Mouse (Mus musculus) forebrain, embryonic 14.5 days (tissue): Measurements from ENCODE around the gene Szrd1. TPM values are rescaled to one million over a fixed set of nuclear protein-coding genes. Genes with fewer than 3 reads are reported as not detected.
"Not testable (repeated sequence)": the region's sequence is repeated elsewhere in the genome, so short reads cannot be mapped to it uniquely, and the experiment has no call there.

Experiments used
- ATAC-seq: fragments of 200-750 bp; cut with Nextera tagmentation; 2 replicates; pipeline ENCODE4 v1.8.0; 2017; ENCODE audit warnings: mild to moderate bottlenecking, moderate library complexity
- DNase-seq: peaks from one replicate; pipeline ENCODE4 v3.0.0-alpha.2; 2015; ENCODE audit warnings: low spot score
- H3K27ac ChIP-seq: fragments of 300-500 bp; sonication (generic); 2 replicates; pipeline ENCODE4 v1.5.1; 2014; ENCODE audit warnings: low read depth, mild to moderate bottlenecking, control low read depth, low read length, moderate library complexity
- H3K27me3 ChIP-seq: fragments of 300-500 bp; sonication (generic); replicated peaks from 2 replicates; pipeline ENCODE4 v1.6.1; 2014; ENCODE audit warnings: low read length, control low read depth, mixed read lengths; ENCODE audit not compliant: control insufficient read depth, insufficient read depth
- H3K36me3 ChIP-seq: fragments of 300-500 bp; sonication (generic); 2 replicates; pipeline ENCODE4 v1.6.1; 2014; ENCODE audit warnings: low read length, control low read depth; ENCODE audit not compliant: control insufficient read depth, insufficient read depth
- H3K4me1 ChIP-seq: fragments of 300-500 bp; sonication (generic); 2 replicates; pipeline ENCODE4 v1.6.1; 2014; ENCODE audit warnings: antibody characterized with exemption, low read length, control low read depth; ENCODE audit not compliant: control insufficient read depth, insufficient read depth
- H3K4me2 ChIP-seq: fragments of 300-500 bp; sonication (generic); 2 replicates; pipeline ENCODE4 v1.6.1; 2014; ENCODE audit warnings: mild to moderate bottlenecking, control low read depth, low read length
- H3K4me3 ChIP-seq: fragments of 300-500 bp; sonication (generic); 2 replicates; pipeline ENCODE4 v1.5.1; 2014; ENCODE audit warnings: low read depth, low read length, control low read depth
- H3K9ac ChIP-seq: fragments of 300-500 bp; sonication (generic); 2 replicates; pipeline ENCODE4 v1.6.1; 2014; ENCODE audit warnings: mild to moderate bottlenecking, low read length, control low read depth, moderate library complexity
- H3K9me3 ChIP-seq: fragments of 300-500 bp; sonication (generic); replicated peaks from 2 replicates; pipeline ENCODE4 v1.6.1; 2016; ENCODE audit warnings: low read length, control low read depth, mixed read lengths; ENCODE audit not compliant: control insufficient read depth
- WGBS: fragments of 180-500 bp; shearing (Covaris S2); extraction: QIAGEN DNeasy Blood & Tissue Kit; methylation state at CpG from one replicate; pipeline ENCODE4 v1.1.7; 2014; 5-methylcytosine and 5-hydroxymethylcytosine counted together
- polyA plus RNA-seq: library from polyadenylated mRNA; unstranded; fragments of >200 nt; fragmentation: Nextera tagmentation; extraction: Ambion mirVana; gene quantifications from 2 replicates; pipeline ENCODE4 v1.2.1, GENCODE M21; 2014

The Szrd1 gene
- polyA plus RNA-seq, 1 experiment from 2014 or later, result 38.9 TPM

GRCm38 (mm10) chr4:141158609-141159008, 19.0 kb upstream of the Szrd1 start:
- peak overlapping the region; percentile 17; the same call in 1 of the 2 replicates for H3K9ac ChIP-seq
- 89% methylated on average over 2 of the region's 2 CpGs for WGBS
- no peak overlapping the region for H3K4me3 ChIP-seq
- no peaks in the 10 kb centered on the region for H3K36me3 ChIP-seq
- no peak for ATAC-seq
- H3K4me1 ChIP-seq, result no peaks in the 10 kb centered on the region
- H3K27me3 ChIP-seq, result no peaks in the 10 kb centered on the region
- H3K27ac ChIP-seq, result no peak overlapping the region
- DNase-seq, result no peak
- no peak overlapping the region for H3K4me2 ChIP-seq
- H3K9me3 ChIP-seq, result no peaks in the 10 kb centered on the region

GRCm38 (mm10) chr4:141157485-141157884, 17.9 kb upstream of the Szrd1 start:
- no peaks in the 10 kb centered on the region for H3K4me1 ChIP-seq
- no peak for DNase-seq
- no peak overlapping the region for H3K9ac ChIP-seq
- H3K4me2 ChIP-seq, result no peak overlapping the region
- no peaks in the 10 kb centered on the region for H3K27me3 ChIP-seq
- H3K36me3 ChIP-seq, result no peaks in the 10 kb centered on the region
- H3K4me3 ChIP-seq, result no peak overlapping the region
- no peak overlapping the region for H3K27ac ChIP-seq
- H3K9me3 ChIP-seq, result no peaks in the 10 kb centered on the region
- no peak for ATAC-seq
- 86% methylated on average over 4 of the region's 4 CpGs for WGBS

- H3K36me3 ChIP-seq, result no peaks in the 10 kb centered on the region
- DNase-seq (no peak), ATAC-seq (no peak)
- WGBS, result 14% methylated on average over 7 of the region's 7 CpGs
- peak overlapping the region; percentile 98 for H3K4me3 ChIP-seq
- no peaks in the 10 kb centered on the region for H3K9me3 ChIP-seq
- no peak overlapping the region for H3K27ac ChIP-seq
- H3K9ac ChIP-seq, result peak overlapping the region; percentile 98
- peak overlapping the region; percentile 90 for H3K4me2 ChIP-seq
- H3K4me1 ChIP-seq, result peaks cover 17% of the 10 kb centered on the region
- no peaks in the 10 kb centered on the region for H3K27me3 ChIP-seq
These were observed 9.5 kb upstream of the Szrd1 start for GRCm38 (mm10) chr4:141149116-141149515.

- no peaks in the 10 kb centered on the region for H3K36me3 ChIP-seq
- no peaks in the 10 kb centered on the region for H3K9me3 ChIP-seq
- peak overlapping the region; percentile 78 for H3K27ac ChIP-seq
- peak; percentile 32 for DNase-seq
- H3K4me2 ChIP-seq, result peak overlapping the region; percentile 90
- under 1% methylated on average over 64 of the region's 66 CpGs for WGBS
- H3K4me3 ChIP-seq, result peak overlapping the region; percentile 98
- peak overlapping the region; percentile 98 for H3K9ac ChIP-seq
- no peaks in the 10 kb centered on the region for H3K27me3 ChIP-seq
- H3K4me1 ChIP-seq, result peaks cover 17% of the 10 kb centered on the region
- ATAC-seq, result peak; percentile 82
These were observed 8.6 kb upstream of the Szrd1 start for GRCm38 (mm10) chr4:141148009-141148801.

GRCm38 (mm10) chr4:141147112-141148008, 7.8 kb upstream of the Szrd1 start, which contains the start of gene Fbxo42:
Gene Fbxo42 (plus strand): TSS chr4:141147913.
- Histone ChIP-seq H3K36me3 (no peaks in the 10 kb centered on the region), H3K4me2 (peak within 1 kb of the TSS; percentile 90), H3K9ac (peak within 1 kb of the TSS; percentile 98), H3K27ac (peak within 1 kb of the TSS; percentile 78), H3K27me3 (no peaks in the 10 kb centered on the region), H3K9me3 (no peaks in the 10 kb centered on the region), H3K4me3 (peak within 1 kb of the TSS; percentile 98), H3K4me1 (peaks cover 16% of the 10 kb centered on the region)
- DNase-seq (peak; percentile 96), ATAC-seq (peak; percentile 88)
- WGBS, result 9% methylated on average over 58 of the region's 58 CpGs

- Histone ChIP-seq H3K4me2 (no peak overlapping the region), H3K4me1 (peaks cover 15% of the 10 kb centered on the region), H3K36me3 (no peaks in the 10 kb centered on the region), H3K9ac (no peak overlapping the region), H3K27me3 (no peaks in the 10 kb centered on the region), H3K9me3 (no peaks in the 10 kb centered on the region), H3K4me3 (no peak overlapping the region), H3K27ac (no peak overlapping the region)
- DNase-seq, result no peak
- ATAC-seq, result no peak
- WGBS, result 92% methylated on average over 6 of the region's 6 CpGs
These were observed 7.0 kb upstream of the Szrd1 start for GRCm38 (mm10) chr4:141146491-141147033.

GRCm38 (mm10) chr4:141145124-141145523, 5.5 kb upstream of the Szrd1 start:
- H3K9ac ChIP-seq, H3K27me3 ChIP-seq, H3K27ac ChIP-seq, ATAC-seq, H3K4me2 ChIP-seq, DNase-seq, H3K9me3 ChIP-seq, H3K4me3 ChIP-seq, H3K36me3 ChIP-seq: not testable (repeated sequence)
- 97% methylated on average over 9 of the region's 16 CpGs for WGBS
- peaks cover 15% of the 10 kb centered on the region for H3K4me1 ChIP-seq

GRCm38 (mm10) chr4:141142285-141142811, 2.8 kb upstream of the Szrd1 start:
- H3K27ac ChIP-seq, result no peak overlapping the region
- DNase-seq (peak; percentile 80), ATAC-seq (no peak)
- H3K4me2 ChIP-seq, result no peak overlapping the region
- no peak overlapping the region for H3K4me3 ChIP-seq
- H3K9ac ChIP-seq, result no peak overlapping the region
- H3K27me3 ChIP-seq, result no peaks in the 10 kb centered on the region
- WGBS, result 27% methylated on average over 9 of the region's 9 CpGs
- H3K9me3 ChIP-seq, result no peaks in the 10 kb centered on the region
- H3K36me3 ChIP-seq, result no peaks in the 10 kb centered on the region
- H3K4me1 ChIP-seq, result peaks cover 11% of the 10 kb centered on the region
